Mouse (Mus musculus): Measurements from ENCODE around the gene C8g. TPM values are rescaled to one million over a fixed set of nuclear protein-coding genes. Genes with fewer than 3 reads are reported as not detected.

Gene C8g
- polyA plus RNA-seq, 1 experiment from 2014 or later: 4.2 TPM

DNA sequence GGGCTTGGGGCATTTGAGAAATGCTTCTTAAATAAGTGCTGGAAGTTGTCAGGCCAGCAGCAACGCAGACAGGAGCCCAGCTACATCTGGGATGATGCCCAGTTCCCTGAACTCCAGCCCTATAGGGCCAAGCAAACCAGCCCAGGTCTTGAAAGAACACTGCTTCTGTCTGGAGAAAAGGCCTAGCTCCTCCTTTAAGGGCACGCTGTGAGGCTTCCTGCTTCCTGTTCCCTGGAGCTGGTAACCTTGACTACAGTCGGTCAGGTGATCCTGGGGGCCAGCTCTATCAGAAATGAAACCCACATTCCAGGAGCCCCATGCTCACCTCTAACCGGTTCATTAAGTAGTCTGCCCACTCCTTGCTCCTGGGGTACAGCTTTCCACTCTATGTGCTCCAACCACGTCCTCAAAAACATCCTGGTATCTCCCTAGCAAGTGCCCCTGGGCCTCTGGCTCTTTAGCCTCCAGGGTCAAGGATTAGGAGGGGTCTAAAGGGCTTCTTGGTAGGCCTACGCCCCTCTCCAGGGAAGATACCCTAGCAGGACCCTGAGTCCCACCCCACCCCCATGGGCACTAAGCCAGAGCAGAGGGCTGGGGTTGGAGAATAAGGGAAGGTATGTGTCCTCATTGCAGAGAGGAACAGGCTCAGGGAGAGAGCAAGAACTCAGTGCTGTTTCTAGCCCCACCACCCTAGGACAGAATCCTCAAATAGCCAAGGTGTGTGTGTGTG, 3.5 kb downstream of the C8g start:
- Histone ChIP-seq H3K36me3 (ENCODE audit: poor library complexity, severe bottlenecking) (peaks cover 8% of the 10 kb centered on the region), H3K27ac (no peak overlapping the region), H3K9me3 (replicated peaks) (no peaks in the 10 kb centered on the region), H3K4me3 (no peak overlapping the region), H3K4me2 (no peak overlapping the region), H3K9ac (no peak overlapping the region), H3K27me3 (no peaks in the 10 kb centered on the region), H3K4me1 (peaks cover 21% of the 10 kb centered on the region)
- ATAC-seq: no peak
- 62% methylated on average over 6 of the region's 6 CpGs for WGBS

DNA sequence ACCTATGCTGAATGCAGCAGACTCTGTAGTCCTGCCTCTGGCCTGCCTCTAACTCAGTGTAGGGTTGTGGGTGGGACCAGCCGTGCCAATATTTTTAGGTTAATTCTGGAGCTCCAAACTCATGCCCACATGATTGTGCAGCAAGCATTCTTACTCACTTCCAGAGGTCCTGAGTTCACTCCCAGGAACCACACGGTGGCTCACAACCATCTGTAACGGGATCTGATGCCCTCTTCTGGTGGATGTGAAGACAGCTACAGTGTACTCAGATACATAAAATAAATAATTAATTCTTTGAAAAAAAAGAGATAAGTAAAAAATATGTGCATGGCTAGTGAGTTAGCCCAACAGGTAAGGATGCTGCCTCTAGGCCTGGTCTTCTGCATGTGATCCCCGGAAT, 5.1 kb downstream of the C8g start:
- ATAC-seq: no peak
- Histone ChIP-seq H3K9me3 (replicated peaks) (no peaks in the 10 kb centered on the region), H3K9ac (no peak overlapping the region), H3K4me1 (peaks cover 10% of the 10 kb centered on the region), H3K4me3 (no peak overlapping the region), H3K27ac (no peak overlapping the region), H3K4me2 (no peak overlapping the region), H3K36me3 (ENCODE audit: poor library complexity, severe bottlenecking) (no peaks in the 10 kb centered on the region), H3K27me3 (no peaks in the 10 kb centered on the region)
- WGBS: 42% methylated on average over 4 of the region's 4 CpGs

DNA sequence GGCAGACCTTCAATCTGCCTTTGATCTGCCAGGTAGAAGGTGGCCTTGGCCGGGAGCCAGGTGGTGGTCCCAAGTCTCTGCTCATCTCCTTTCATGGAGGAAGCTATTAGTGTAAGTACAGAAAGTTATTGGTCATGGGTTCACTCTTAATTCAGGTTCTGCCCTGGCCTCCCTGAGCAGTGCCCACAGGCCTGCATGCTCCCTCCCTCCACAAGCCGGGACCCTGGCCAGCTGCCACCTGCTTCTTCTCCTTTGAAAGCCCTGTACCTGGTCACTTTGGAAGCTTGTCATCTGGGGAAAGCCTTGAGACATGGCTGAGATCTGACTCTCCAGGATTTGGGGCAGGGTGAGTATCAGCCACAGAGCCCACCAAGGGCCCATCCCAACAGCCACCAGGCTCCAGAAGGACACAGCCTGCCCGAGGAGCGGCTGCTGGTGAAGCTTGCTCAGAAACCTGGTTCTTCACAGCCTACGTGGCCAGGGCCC, 8.0 kb downstream of the C8g start, which contains the start of gene Lcn12:
Gene Lcn12, minus strand, starts transcription at position 436 of the 486 bp plus-strand sequence.
- Histone ChIP-seq H3K36me3 (ENCODE audit: poor library complexity, severe bottlenecking) (no peaks in the 10 kb centered on the region), H3K4me1 (no peaks in the 10 kb centered on the region), H3K9me3 (replicated peaks) (no peaks in the 10 kb centered on the region), H3K27ac (no peak within 1 kb of the TSS), H3K4me3 (no peak within 1 kb of the TSS), H3K9ac (no peak within 1 kb of the TSS), H3K4me2 (no peak within 1 kb of the TSS), H3K27me3 (0 out of 2 replicates have a peak, but pooled peaks cover 3% of the 10 kb centered on the region)
- WGBS: 86% methylated on average over 5 of the region's 5 CpGs
- no peak for ATAC-seq

DNA sequence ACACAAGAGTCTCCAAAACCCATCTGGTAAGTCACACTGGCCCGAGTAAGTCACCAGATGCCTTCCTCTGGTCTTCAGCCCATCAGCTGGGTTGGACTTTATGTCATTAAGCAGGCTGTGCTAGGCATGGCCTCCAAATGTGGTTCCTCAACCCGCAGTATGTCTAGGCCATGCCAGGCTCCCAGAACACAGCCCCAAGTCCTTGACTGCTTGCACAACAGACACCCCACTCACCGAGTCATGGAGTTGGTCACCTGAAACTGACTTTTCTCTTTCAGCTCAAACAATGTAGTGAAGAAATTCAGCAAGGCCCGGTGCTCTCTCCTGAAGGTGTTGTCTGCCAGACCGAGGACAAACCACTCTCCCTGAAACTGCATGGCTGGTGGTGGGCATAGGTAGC, 8.5 kb downstream of the C8g start:
- 0 out of 2 replicates have a peak, but pooled peaks cover 3% of the 10 kb centered on the region for H3K27me3 ChIP-seq
- ATAC-seq: no peak
- WGBS: 84% methylated on average over 5 of the region's 5 CpGs
- H3K4me3 ChIP-seq: no peak overlapping the region
- no peak overlapping the region for H3K9ac ChIP-seq
- H3K9me3 ChIP-seq (replicated peaks): no peaks in the 10 kb centered on the region
- no peak overlapping the region for H3K4me2 ChIP-seq
- no peaks in the 10 kb centered on the region for H3K4me1 ChIP-seq
- no peak overlapping the region for H3K27ac ChIP-seq
- no peaks in the 10 kb centered on the region for H3K36me3 ChIP-seq (ENCODE audit: poor library complexity, severe bottlenecking)

DNA sequence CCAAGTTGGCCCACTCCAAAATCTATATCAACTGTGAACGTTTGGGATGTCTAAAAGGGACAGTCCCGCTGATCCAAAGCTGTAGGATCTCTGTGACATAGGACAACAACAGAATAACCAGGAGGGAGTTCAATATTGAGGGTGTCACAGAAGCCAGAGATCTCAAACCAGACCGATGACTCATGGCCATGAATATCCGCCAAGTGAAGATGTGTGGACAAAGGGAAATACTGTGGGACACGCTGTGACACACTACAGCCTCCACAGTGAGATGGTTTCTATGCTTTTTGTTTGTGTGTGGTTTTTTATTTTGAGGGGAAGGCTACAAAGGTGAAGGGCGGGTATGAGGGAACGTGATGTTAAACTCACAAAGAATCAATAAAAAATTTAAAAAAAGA, 12.8 kb downstream of the C8g start:
- ATAC-seq: no peak
- H3K4me2 ChIP-seq: no peak overlapping the region
- H3K9me3 ChIP-seq (replicated peaks): no peaks in the 10 kb centered on the region
- no peaks in the 10 kb centered on the region for H3K4me1 ChIP-seq
- H3K4me3 ChIP-seq: no peak overlapping the region
- no peak overlapping the region for H3K27ac ChIP-seq
- H3K9ac ChIP-seq: no peak overlapping the region
- H3K27me3 ChIP-seq: 0 out of 2 replicates have a peak, but pooled peaks cover 3% of the 10 kb centered on the region
- 79% methylated on average over 7 of the region's 7 CpGs for WGBS
- no peaks in the 10 kb centered on the region for H3K36me3 ChIP-seq (ENCODE audit: poor library complexity, severe bottlenecking)

DNA sequence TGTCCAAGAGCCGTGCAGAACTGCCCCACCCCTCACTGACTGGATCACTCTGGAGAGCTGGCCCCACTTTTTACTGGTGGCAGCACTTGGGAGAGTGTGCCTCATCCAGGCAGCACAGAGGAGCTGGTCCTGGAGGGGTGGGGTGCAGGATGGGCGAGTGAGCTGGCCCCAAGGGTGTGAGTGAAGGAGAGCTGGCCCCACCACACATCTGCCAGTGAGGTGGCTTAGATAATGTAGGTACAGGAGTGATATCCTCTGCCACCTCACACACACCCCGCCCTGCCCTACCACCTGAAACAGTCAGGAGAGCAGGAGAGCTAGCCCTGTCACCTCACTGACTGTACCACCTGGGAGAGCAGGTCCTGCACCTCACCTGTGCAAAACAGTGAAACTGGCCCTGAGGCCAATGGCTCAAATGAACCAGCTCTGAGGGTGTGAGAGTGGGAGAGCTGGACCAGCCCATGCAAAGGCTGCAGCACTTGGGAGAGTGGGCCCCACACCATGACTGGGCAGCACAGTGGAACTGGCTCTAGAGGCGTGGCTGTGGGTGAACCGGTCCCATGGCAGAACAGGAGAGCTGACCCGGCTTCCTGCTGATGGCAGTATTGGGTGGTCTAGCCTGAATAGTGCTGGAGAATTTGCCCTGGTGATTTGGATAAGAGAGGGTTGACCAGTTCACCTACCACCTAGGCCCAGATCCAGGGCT, 13.4 kb downstream of the C8g start:
- no peak for ATAC-seq
- Histone ChIP-seq H3K9me3 (replicated peaks) (no peaks in the 10 kb centered on the region), H3K27me3 (0 out of 2 replicates have a peak, but pooled peaks cover 3% of the 10 kb centered on the region), H3K4me3 (no peak overlapping the region), H3K27ac (no peak overlapping the region), H3K4me1 (no peaks in the 10 kb centered on the region), H3K9ac (no peak overlapping the region), H3K4me2 (no peak overlapping the region), H3K36me3 (ENCODE audit: poor library complexity, severe bottlenecking) (no peaks in the 10 kb centered on the region)
- WGBS: 77% methylated on average over 6 of the region's 6 CpGs

DNA sequence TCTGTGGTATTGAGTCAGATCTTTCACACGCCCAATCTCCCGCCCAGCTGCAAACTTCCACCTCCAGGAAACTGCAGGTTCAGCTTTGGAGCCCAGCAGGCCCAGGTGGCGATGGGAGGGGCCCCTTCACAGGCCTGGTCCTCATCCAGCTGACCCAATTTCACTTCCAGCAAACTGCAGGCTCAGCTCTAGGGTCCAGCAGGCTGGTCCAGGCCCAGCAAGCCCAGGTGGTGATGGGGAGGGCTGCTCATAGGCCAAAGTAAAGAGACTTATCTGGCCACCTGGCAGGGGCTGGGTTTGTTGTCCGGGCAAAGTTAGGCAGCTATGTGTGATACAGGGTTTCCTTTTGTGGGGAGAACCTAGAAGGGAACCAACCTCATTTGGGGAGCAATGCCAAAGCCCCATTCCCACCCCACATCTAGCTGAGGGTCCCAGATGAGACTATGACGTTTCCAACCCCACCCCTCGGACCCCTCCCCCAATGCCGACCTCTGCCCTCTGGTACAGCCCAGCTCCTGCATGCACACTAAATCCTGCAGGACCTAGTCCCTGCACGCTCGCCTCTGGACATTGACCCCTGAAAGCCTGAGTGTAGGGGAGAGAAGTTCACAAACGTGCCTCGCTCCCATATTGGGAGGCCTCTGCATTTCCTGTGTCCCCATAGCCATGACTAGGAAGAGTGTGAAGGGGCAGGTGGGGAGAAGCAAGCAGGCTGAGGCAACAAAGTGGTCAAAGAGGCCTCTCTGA, 16.4 kb downstream of the C8g start:
- no peak for ATAC-seq
- H3K9ac ChIP-seq: no peak overlapping the region
- no peak overlapping the region for H3K4me3 ChIP-seq
- no peaks in the 10 kb centered on the region for H3K9me3 ChIP-seq (replicated peaks)
- no peaks in the 10 kb centered on the region for H3K36me3 ChIP-seq (ENCODE audit: poor library complexity, severe bottlenecking)
- no peak overlapping the region for H3K27ac ChIP-seq
- no peak overlapping the region for H3K4me2 ChIP-seq
- H3K27me3 ChIP-seq: 0 out of 2 replicates have a peak, but pooled peaks cover 3% of the 10 kb centered on the region
- WGBS: 69% methylated on average over 11 of the region's 11 CpGs
- no peaks in the 10 kb centered on the region for H3K4me1 ChIP-seq

DNA sequence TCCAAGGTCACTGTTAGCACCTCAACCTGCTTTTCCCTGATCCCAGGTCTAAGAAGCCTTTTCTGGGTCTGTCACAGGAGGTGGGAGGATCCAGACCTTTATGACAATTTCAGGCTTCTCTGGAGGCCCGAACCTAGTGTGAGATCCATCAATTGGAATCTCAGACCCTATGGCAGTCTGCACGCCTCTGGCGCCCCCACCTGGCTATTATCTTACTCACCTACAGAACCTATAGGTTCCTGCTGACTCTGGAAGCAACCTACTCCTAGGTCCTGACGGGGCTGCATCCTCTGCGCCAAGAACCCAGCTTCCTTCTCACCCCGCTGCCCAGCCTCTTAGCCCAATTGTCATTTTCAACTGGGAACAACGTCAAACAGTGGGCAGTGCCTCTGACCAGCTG, 18.6 kb downstream of the C8g start:
- no peaks in the 10 kb centered on the region for H3K9me3 ChIP-seq (replicated peaks)
- H3K27ac ChIP-seq: no peak overlapping the region
- no peaks in the 10 kb centered on the region for H3K36me3 ChIP-seq (ENCODE audit: poor library complexity, severe bottlenecking)
- no peaks in the 10 kb centered on the region for H3K27me3 ChIP-seq
- WGBS: 24% methylated on average over 7 of the region's 7 CpGs
- no peaks in the 10 kb centered on the region for H3K4me1 ChIP-seq
- H3K4me3 ChIP-seq: no peak overlapping the region
- H3K4me2 ChIP-seq: no peak overlapping the region
- no peak overlapping the region for H3K9ac ChIP-seq
- no peak for ATAC-seq

DNA sequence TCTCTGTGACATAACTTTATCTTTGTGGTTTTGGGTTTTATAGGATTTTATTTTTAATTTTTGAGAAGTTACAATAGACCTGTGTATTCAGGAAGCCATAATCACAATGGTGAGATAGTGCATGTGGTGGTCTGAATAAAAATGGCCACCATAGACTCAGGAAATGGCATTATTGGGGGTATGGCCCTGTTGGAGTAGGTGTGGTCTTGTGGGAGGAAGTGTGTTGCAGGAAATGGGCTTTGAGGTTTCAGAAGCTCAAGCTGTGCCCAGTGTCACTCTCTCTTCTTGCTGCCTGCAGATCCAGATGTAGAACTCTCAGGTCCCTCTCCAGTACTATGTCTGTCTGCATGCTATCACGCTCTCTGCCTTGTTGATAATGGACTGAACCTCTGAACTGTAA, 21.0 kb downstream of the C8g start:
- 91% methylated on average over 1 of the region's 1 CpGs for WGBS
- Histone ChIP-seq H3K9ac (no peak overlapping the region), H3K36me3 (ENCODE audit: poor library complexity, severe bottlenecking) (no peaks in the 10 kb centered on the region), H3K27ac (no peak overlapping the region), H3K4me1 (no peaks in the 10 kb centered on the region), H3K4me3 (no peak overlapping the region), H3K27me3 (0 out of 2 replicates have a peak, but pooled peaks cover 3% of the 10 kb centered on the region), H3K9me3 (replicated peaks) (no peaks in the 10 kb centered on the region), H3K4me2 (no peak overlapping the region)
- ATAC-seq: no peak

DNA sequence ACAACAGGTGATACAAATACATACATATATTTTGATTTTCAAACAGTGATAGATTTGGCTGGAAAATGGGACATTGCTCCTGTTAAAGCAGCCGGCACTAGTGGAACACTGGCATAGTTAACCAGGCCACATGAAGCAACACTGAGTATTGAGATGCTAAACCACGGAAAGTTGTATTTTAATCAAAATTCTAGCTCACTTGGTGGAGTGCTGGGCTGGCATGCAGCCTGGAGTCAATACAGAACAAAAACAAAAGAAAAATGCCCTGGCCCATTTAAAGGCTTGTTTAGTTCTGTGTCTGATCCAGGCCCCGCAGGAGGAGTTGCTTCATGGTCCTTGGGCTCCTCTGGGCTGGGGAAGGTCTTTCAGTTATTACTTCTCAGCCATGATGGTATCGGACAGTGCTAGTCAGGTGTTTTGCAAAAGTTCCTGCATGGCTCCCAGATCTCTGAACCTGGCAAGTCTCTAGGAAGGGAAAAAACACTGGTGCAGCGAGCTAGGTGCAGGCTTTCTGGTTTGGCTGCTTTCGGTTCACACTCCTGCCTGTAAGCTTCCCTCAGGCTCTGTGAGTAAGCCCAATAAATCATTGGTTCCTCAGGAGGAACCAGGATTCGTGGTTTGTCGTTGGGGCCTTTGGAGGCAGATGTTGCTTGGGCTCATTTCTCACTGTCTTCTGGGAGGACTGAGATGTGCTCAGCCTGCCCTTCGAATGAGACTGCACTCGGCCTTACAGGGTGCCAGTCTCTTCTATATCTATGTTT, 21.8 kb downstream of the C8g start:
- Histone ChIP-seq H3K27ac (no peak overlapping the region), H3K9ac (no peak overlapping the region), H3K27me3 (0 out of 2 replicates have a peak, but pooled peaks cover 5% of the 10 kb centered on the region), H3K4me1 (no peaks in the 10 kb centered on the region), H3K4me2 (no peak overlapping the region), H3K4me3 (no peak overlapping the region), H3K9me3 (replicated peaks) (no peaks in the 10 kb centered on the region), H3K36me3 (ENCODE audit: poor library complexity, severe bottlenecking) (no peaks in the 10 kb centered on the region)
- ATAC-seq: no peak
- 77% methylated on average over 10 of the region's 10 CpGs for whole genome bisulfite sequencing

DNA sequence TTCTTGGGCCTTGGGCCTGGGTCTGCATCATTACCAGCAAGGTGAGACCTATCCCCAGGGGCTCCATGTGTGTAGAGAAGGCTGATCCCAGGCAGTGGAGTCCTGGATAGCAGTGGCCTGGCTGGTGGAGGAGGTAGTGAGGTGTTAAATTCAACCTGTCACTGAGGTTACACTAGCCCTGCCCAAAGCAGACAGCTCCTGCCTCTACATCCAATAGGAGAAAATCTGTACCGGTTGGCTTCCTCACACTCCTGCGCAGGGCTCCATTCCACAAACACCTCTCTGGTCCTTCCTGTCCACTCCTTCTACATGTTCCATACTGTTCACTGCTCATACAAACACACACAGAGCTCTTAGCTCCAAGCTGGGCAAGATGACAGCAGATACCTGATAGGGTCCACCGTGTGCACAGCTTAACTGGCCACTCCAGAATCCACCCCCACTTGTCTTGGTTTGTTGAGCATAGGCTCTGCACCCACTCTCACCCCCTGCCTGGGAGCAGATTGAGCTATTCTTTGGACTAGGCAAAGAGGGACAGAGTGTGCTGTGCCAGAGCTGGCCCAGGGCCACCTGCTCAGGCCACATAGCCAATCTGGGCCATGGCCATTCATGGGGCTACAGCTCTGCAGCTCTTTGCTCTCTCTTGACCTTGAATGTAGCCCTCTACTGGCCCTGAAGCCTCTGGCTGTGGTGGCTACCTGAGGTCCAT, 23.4 kb downstream of the C8g start:
- Histone ChIP-seq H3K27ac (no peak overlapping the region), H3K9me3 (replicated peaks) (no peaks in the 10 kb centered on the region), H3K4me2 (no peak overlapping the region), H3K9ac (no peak overlapping the region), H3K4me1 (no peaks in the 10 kb centered on the region), H3K27me3 (0 out of 2 replicates have a peak, but pooled peaks cover 5% of the 10 kb centered on the region), H3K36me3 (ENCODE audit: poor library complexity, severe bottlenecking) (no peaks in the 10 kb centered on the region), H3K4me3 (no peak overlapping the region)
- WGBS: 95% methylated on average over 3 of the region's 3 CpGs
- no peak for ATAC-seq

Data from forebrain, embryonic 13.5 days (tissue).